Mouse (Mus musculus): ENCODE measurements around the gene Grik4.

Gene Grik4

DNA sequence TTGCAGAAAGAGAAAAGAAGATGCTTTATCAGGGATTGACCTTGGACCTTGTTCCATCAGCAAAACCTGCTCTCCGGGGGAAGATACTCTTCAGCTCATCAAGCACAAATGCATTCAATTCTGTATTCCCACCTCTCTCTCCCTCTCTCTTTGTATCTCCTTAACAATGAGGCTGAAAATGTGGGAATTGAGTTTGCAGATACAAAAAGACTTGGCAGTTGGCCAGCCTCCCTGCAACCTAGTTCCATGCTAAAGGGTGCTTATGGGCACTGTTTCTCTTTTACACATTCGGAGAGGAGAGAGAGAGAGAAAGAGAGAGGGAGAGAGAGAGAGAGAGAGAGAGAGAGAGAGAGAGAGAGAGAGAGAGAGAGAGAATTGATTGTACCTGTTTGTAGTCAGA lies 273.7 kb downstream of the Grik4 start:
- CTCF ChIA-PET, result no interaction called here

DNA sequence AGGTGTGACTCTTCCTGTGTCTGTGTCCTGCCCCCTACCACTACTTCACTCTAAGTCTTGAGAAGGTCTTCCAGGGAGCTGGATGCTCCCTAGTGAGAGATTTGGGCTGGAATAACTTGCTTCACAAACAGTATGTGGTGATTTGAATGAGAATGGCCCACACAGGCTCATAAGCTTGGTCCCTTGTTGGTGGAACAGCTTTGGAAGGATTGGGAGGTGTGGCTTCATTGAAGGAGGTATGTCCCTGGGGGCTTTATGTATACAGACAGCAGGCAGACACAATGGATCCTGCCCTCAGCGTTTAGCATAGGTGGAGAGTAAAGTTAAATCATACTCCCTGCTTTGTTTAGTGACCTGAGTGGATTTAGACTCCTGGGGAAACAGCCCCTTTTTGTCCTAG lies 282.8 kb downstream of the Grik4 start:
- CTCF ChIA-PET, result no interaction called here

DNA sequence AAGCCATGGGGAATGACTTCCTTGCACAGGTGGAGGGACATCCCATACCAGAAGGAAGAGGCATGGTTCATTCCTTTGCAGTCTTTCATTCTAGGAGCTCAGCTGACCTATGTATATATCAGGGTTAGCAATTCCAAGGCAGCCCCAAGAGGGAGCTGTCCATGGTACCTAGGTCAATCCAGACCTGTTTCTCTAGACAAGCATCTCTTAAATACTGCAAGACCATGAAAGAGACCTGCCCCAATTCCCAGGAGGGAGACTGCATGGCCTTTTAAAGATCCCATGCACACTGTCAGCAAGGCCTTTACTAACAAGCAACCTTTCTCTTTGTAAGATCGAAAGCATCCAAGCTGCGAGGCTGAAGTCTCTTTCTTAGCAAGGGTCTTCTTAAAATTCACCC lies 291.5 kb downstream of the Grik4 start:
- CTCF ChIA-PET, result no interaction called here

DNA sequence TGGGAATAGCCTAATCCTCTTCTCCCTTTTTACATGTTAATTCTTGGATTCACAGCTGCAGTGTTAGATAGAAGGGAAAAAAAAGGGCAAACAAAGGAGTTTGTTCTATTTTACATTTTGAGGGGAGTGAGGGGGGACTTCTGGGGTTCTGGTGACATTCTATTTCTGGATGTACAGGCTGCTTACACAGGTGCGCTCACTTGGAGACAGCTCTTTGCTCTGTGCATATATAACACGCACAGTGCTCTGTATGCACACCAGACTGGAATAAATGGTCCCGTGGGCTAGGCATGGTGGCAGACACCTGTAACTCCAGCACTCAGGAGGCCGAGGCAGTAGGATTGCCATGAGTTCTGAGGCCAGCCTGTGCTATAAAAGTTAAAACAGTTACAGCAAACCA lies 292.0 kb downstream of the Grik4 start:
- CTCF ChIA-PET, result no interaction called here

DNA sequence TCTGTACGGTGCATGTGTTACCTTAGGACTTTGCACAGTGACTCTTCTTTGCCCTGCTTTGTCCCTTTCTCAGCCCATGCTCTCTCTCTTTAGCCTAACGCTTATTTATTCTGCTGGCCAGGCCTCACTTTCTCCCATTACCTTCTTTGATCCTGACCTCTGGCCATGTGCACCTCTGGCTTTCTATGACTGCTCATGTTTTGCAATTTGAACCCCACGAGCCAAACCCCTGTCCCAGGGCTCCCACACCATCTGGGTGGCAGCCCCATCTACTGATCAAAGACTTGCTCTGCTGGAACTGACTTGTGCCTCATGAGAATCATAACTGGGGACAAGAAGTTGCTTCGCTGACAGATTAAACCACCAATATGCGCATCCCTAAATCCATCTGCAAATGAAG lies 294.4 kb downstream of the Grik4 start:
- CTCF ChIA-PET, result no interaction called here

DNA sequence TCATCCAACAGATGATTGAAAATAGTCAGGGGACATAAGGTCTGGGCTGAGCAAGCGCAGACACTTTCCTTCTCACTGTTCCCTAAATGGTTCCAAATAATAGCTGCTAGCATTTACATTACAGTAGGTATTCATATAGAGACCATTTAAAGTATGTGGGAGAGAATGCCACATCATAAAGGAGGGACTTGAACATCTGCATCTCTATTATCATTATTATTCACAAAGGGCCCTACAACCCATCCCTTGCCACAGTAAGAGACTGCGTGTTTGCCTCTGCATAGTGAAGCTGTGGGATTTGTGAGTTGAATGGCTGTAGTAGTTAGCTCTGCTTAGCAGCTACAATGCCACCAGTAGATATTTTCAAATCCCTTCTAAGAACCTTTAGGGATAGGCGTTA lies 296.2 kb downstream of the Grik4 start:
- CTCF ChIA-PET, result no interaction called here

DNA sequence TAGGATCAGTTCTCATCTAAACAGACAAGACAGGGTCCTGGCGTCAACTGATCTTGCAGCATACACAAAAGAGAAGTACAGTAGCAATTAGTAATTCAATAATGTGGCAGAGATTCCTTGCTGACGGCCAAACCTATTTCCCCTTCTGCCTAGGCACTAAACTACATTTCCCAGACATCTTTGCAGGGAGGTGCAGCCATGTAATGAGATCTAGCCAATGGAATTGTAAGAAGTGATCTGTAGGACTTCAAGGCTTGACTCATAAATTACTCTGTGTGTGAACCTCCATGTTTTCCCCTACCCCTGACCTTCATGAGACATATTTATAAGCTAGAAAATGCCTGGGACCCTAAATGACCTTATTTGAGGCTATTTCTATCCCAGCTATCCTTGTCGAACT lies 296.7 kb downstream of the Grik4 start:
- CTCF ChIA-PET, result no interaction called here

DNA sequence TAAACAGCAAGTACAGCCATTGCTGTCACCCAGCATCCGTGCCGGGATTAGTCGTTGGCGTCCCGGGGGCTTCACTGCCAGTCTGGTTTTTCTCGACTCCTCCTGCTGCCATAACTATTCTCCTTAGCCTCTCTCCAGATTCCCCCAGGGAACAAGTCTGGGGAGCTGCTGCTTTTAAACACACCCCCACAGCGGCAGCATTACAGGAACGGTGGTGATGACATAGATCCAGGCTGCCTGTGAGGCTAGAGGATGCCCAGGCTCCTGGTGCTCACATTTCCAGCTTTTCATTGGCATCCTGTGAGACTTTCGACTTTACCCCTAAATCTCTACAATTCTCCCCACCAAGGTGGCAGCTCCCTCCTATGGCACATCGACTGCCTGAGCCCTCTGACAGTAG lies 297.5 kb downstream of the Grik4 start:
- CTCF ChIA-PET, result no interaction called here

DNA sequence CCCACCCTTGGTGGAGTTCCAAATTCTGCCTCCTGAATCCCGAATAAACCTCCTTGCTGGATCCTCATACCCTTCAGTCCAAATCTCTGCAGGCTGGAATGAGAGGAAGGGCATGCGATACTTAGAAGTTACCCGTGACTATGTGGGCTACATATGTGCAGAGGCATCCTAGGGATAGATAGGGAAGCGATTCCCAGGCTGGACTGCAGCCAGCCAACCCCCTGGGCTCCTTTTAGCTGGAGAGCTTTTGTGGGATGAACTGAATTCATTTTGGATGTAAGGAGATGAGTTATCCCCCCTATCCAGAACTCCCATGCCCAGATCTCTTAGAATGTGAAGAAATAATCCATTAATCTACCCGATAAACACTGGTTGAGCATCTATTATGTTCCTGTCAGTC lies 299.1 kb downstream of the Grik4 start:
- CTCF ChIA-PET, result no interaction called here

DNA sequence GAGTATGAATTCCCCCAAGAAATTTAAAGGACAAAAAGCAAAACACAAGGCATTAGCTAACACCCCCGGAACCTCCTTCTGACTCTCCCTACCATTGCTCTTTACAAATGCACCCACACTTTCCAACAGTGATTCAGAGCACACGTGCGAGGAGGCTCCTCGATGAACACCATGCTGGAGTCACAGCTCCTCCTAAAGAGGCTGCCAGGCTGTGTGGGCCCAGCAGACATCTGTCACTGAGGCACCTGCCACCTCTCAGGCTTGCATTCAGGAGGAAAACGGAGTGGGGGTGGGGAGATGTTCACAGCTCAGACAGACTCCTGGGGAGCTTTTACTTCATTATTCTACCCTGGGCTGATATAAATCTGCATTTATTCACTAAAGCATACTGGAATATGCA lies 301.5 kb downstream of the Grik4 start:
- CTCF ChIA-PET, result no interaction called here

DNA sequence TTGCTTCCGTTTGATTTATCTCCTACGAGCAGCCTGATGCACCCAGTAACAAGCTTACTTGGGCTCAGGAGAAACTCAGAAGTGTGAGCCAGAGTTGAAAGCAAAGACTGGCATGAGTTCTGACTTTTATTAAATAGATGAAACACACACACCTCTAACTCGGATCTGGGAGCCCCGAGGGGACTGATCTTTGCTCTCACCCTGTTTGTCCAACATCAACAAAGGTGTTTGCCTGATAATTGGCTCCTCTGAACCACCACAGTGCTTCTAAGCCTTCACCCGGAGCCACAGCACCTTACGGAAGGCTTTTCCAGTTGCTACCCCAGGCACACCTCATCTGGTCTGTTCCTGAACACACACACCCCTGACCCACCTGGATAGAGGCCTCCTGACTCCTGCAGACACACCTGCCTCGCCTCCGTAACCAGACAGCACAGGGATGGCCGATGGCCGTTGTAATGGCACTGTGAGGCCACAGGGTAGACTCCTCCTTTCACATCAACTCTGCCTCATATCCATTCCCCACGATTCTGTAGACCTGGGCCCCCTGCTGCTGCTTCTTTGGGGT lies 302.7 kb downstream of the Grik4 start:
- CTCF ChIA-PET, result no interaction called here

DNA sequence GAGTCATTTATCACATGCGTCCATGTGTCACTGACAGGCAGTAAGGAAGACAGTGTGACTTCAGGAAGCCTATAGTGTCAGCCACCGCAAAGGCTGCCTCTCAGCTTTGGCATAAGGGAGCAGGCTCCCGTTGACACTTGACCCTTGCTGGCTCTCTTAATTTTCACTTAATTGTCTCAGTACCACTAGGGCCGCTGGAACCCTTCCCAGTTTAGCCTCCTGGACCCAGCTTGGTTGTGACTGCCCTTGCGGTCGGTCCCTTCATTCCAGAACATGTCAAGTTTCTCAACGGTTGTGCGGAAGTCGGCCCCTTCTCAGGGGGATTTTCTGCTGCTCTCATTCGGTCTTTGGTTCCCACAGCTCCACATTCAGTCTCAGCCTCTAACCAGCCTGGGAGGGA lies 307.8 kb downstream of the Grik4 start:
- CTCF ChIA-PET, result no interaction called here

DNA sequence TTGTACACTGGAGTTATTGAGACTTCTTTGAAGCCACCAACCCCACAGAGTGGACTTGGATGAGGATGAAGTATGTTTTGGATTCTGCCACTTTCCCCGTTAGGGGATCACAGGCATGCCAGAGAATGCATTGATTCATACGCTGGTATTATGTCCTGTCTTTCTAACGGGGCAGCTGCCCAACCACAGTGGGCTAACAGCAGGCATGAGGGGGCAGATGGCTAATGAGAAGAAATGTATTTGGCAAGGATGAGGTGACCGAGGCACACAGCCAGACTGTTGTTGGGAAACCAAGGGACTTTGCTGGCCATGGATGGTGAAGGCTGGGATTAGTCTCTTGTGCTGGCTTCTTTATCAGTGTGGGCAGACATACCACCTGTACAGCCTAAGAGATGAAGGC lies 312.8 kb downstream of the Grik4 start:
- CTCF ChIA-PET, result no interaction called here

DNA sequence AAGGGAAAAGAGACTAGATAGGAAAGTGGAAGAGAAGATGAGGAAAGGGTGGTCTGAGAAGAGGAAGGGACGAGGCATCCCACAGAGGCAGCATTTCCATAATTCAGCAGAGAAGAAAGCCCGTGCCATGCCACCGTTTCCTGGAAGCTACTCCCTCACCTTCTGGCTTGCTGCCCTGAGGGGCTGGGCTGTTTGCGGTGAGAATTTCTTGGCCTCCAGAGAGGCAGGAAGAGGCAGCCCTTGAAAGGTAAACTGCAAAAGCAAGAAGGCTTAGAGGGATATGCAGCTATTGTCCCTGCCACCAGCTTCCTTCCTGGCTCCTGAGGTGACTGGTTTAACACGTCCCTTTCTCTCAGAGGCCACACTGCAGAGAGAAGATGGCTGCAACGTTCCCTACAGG lies 316.7 kb downstream of the Grik4 start:
- CTCF ChIA-PET, result no interaction called here

DNA sequence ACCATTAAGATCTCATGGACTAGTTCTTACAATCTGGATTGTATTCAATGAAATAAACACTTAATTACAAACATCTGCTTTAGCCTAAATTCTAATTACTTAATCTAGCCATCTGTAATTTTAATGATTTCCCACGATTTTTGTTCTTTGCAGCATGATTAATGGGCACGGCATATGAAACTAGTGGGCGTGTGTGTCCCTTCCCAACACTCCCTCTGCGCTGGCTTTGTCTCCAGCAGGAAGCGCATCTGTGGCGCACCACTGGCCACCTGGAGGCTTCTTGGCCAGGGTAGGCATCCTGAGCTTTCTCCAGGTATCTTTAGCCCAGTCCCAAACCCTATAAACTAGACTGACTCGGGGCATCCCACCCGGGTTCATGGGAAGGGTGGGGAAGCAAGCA lies 317.1 kb downstream of the Grik4 start:
- CTCF ChIA-PET, result interaction anchor here (0.6 kb wide), 1 partner anchor 322 kb away, joined by 3 read pairs; no protein-coding TSS in a partner anchor

DNA sequence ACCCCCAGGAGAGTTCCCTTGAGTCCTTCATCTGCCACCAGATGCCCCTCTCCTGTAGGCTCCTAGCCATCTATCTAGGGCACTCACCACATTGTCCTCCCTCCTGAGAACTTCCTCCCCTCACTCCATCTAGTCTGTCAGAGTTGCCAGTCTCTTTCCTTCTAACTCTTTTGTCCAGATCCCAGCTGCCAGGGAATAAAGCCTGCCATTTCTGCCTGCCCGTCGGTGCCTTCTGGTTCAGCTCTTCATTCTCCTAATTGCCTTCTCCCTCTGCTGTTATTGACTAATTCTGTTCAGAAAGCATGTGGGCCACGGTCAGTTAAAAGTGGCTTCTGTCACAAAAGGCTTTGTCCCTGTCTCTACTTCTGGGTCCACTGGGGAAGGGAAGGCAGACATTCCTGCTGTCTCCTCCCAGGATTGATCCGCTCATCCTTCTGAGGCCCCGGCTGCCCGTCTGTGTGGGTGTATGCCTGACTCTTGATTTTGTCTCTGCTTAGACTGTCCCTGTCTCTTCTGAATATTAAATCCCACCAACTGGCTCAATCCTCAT lies 318.0 kb downstream of the Grik4 start:
- CTCF ChIA-PET, result interaction anchor here (0.6 kb wide), 1 partner anchor 323 kb away, joined by 3 read pairs; no protein-coding TSS in a partner anchor

DNA sequence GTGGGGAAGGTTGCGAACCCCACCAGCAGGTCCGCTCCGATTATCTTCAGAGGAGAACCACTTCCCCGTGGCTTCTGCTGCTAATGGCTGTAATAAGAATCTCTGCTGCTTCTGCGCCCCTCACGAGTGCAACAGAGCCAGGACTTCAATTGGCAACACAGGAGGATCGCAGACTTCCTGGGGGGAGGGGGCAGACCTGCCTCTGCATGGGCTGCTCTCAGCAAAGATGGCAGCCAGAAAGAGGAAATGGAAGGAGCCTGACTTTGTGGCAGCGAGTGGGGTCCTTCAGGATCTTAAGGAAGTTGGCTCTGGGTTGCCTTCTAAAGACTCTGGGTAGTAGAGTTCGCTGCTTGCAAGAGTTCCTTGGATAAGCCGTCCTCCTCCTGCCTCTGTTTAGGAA lies 329.9 kb downstream of the Grik4 start:
- CTCF ChIA-PET, result no interaction called here

DNA sequence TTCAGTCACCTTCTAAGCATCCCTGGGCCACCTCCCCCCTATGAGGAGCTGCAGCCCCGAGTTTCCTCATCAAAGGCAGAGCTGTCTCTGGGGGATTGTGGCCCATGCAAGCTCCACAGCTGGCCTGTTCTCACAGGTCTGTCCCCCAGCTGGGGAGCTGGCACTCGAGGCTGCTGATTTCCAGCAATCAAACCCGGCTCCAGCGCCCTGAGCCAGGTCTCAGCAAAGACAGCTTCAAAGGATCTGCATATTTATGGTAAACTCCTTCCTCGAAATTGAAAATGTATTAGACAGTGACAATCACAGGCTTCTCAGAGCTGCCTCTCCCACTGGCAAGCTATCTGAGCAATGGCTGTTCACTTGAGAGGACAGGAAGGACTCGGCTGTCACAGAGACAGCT lies 330.5 kb downstream of the Grik4 start:
- CTCF ChIA-PET, result no interaction called here

DNA sequence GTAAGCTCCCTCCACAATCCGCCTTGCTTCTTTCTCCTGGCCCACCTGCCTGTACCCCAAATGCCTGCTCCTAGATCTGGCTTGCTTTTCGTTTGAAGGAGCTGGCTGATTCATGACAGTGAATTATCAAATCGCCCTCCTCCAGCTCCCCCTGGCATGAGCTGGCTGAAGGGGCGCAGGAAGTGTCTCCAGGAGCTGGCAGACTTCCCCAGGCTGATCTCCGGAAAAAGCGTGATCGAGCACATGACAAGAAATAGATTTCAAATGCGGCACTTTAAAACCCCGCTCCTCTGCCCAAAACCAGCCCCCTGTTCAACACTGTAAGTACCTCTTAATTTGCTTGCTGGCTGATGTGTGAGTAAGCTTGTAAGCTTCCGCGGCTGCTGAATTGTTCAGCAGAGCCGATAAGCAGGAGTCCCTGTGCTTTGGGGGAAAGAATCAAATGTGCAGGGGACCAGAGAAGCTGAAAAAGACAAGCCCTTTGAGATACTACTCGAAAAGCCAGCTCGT lies 331.8 kb downstream of the Grik4 start:
- CTCF ChIA-PET, result no interaction called here

DNA sequence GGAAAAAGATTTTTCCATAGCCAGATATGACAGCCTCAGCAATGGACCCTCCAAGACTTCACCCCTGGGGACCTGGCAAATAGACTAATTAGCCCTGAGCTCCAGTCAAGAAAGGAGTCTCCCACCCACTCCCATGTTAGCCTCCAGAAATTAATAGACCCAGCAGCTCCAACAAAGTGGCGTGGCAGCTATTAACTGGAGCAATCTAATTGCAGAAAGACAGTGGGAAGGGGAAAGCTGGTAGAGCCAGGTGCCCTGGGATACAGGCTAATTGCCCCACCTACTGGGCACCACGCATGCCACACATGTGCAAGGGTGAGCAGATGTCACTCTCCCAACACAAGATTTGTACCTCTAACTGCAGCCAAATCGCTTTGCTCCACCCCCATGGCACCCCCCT lies 342.8 kb downstream of the Grik4 start:
- CTCF ChIA-PET, result no interaction called here

DNA sequence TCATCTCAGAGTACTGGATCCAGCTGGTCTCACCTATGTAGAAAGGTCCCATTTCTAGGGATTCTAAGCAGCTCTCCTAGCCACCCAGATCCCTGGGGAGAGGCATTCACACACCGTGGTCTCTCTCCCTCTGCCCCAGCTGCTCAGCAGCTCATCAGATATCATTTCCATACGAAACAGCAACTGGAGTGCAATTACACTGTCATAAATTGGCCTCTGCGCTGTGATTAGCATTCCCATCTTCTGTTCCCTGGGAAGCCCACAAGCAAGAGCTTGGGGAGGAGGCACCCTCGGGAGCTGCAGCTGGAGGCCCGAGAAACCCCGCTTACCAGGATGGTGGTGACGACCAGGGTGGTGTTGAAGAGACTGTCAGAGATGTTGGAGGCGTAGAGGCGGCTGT lies 346.8 kb downstream of the Grik4 start:
- CTCF ChIA-PET, result no interaction called here

DNA sequence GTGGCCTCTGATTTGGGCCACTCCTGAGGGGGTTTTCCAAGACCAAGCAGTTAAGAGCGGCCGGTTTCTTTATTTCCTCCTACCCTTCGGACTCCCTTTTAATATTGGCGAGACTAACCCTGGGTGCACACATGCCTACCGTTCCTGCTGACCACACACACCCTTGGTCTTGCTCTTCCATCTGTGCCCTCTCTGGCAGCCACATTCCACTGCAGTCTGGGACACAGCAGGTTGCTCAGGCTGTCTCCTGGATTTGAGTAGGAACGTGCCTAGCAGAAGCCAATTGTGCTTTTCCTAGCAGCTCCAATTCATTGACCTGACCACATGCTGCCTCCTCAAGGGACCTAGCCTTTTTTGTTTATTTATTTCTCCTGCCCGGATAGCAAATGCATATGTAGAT lies 365.8 kb downstream of the Grik4 start:
- CTCF ChIA-PET, result no interaction called here

DNA sequence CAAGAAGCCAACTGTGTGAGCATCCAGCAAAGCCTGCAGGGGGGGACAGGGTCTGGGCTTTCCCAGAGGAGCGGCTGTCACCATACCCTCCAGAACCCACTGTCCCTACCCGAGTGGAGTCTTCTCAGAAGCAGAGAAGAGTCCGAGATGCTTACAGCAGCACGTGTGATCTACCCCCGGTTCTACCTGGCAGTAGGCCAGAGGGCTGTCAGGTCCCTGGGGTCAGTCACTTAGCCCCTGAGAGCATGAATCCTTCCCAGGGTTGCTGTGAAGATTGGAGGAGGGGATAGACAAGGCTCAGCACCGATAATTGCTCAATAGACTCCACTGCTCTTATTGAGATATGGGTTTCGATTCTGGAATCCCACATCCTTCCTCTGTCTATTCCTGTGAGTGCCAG lies 366.2 kb downstream of the Grik4 start:
- CTCF ChIA-PET, result no interaction called here

DNA sequence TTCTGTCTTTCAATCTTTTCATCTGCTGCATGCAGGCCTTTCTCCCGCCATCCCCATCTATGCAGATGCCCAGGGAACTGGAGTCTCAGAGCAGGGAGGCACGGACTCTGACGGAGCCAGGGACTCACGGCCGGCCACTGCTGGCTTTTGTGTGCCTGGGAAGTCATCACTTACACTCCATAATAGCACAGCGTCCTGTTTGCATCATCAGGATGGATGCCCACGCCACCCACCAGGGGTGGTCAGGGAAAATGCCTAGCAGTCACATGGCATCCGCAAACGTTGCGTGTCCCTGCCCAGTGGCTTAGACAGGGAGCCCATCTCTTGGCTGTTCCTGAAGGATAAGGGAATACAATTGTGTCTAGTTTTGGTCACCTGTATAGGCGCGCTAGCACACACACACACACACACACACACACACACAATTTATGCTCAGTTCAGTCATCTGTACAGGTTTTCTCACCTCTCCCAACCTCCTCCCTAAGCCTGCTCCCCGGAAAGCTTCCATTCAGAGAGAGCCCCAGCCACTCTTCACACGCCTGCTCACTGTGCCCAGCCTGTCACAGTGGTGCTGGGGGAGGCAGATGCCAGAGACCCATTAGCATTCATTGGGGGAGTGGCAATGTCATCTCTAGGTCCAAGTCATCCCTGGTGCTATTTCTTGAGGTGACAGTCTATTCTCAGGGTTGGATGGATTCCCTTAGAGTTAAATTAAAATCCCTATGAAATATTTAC lies 370.5 kb downstream of the Grik4 start:
- CTCF ChIA-PET, result no interaction called here

All from spleen, embryonic (tissue).